Mouse (Mus musculus) olfactory bulb, adult 2 months (tissue): ENCODE data around the gene Morn3.

Experiments
- CTCF ChIP-seq: fragments of 200-500 bp; IDR thresholded peaks from 2 replicates; pipeline ENCODE4 v1.5.1; 2012; ENCODE audit warnings: low read depth, mild to moderate bottlenecking, low read length, moderate library complexity; ENCODE audit not compliant: insufficient read depth
- POLR2A ChIP-seq: fragments of 200-500 bp; IDR thresholded peaks from 2 replicates; pipeline ENCODE4 v1.6.1; 2012; ENCODE audit warnings: mild to moderate bottlenecking, low read depth, low read length, moderate library complexity; ENCODE audit not compliant: insufficient read depth

GRCm38 (mm10) chr5:123090560-123091306 is 43.9 kb upstream of the Morn3 start:
- no peak for TF ChIP-seq POLR2A
- no peak for TF ChIP-seq CTCF
